Mouse (Mus musculus) CH12F3 (cell line): ENCODE data around the gene Cdh12.
"Not testable (repeated sequence)": the region's sequence is repeated elsewhere in the genome, so short reads cannot be mapped to it uniquely, and the experiment has no call there.

Source experiments
- in situ Hi-C: fragments of 300-500 bp; cut with MboI; formaldehyde crosslinking; loops from 2 replicates; pipeline ENCODE4 v1.14.3; 2020; ENCODE audit warnings: low sequenced_read_pairs

The Cdh12 gene

GRCm38 (mm10) chr15:20448861-20449663, at the start of gene Cdh12:
TSS of gene Cdh12 (plus strand) at chr15:20449265.
- in situ Hi-C loops: no loop called here

DNA sequence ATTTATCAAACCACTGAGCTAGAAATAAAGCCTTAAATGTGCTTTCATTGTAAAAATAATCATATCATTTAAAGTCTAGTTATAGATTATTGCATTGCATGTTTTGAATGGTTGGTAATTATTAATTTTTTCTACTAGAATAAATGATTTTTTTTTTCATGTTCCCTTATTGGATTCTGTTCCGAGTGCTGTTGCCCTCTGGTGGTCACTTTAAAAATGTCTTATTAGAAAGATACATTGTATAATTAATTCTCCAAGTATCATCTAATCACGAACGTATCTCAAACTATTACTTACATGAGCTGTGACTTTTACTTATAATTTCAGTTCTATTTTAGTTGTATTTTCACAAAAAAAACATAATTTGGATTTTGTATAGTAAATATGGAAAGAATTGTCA, 45.5 kb upstream of the Cdh12 start:
- in situ Hi-C loops: no loop called here

- in situ Hi-C loops: no loop called here
Measured at GRCm38 (mm10) chr15:20413397-20413796, 35.7 kb upstream of the Cdh12 start.

DNA sequence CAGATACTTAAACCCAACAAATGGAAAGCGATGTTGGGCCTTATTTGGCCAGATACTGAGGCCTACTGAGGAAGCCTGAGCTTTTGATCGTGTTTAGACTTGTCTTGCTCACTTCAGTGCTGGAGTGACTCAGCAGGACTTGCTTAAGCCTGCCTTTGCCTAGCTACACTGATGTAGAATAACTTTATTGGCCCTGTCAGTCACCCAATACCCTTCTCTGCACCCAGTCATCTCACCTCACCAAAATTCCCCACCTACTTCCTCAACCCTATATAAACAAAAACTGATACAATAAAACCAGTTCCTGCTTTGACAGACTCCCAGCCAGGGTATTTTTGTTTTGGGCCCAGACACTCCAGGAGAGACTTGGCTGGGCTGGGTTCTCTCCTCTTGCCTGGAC, 12.7 kb upstream of the Cdh12 start:
- in situ Hi-C loops: no loop called here

- in situ Hi-C loops: no loop called here
Measured at GRCm38 (mm10) chr15:20450558-20450957, 1.5 kb downstream of the Cdh12 start.

DNA sequence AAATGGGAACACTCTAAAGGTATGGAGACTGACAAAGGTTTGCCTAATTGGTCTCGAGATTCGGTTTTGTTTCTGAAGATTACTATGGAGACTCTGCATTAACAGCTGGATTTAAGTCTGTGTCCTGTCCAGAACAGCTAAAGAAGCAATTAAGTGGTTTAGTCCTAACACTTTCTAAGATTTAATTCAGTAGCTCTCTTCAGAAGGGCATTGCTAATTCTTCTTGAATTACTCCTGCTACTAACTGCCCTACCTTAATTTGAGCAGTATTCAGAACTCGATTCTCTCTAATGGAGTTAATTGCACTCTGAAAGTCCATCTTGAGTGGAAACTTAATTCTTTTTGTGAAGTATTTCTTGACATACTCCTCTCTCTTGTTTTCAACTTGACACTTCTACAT, 9.4 kb downstream of the Cdh12 start:
- in situ Hi-C loops: no loop called here

DNA sequence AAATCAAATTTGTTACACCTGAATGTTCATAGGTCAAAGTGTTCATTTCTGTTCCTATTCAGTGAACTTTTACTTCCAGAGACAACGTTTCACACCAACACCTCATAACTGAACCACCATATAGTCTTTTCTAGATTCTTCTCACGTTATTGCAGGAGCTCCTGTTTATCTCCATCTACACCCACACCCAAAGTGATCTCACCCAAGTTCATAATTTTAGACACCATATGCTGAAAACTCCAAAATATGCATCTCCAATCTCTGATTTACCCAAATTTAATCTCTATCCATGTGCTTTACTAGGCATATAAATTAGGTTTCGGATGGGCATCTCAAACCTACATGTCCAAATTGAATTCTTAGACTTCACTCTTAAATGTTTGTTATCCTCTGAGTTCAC, 13.4 kb downstream of the Cdh12 start:
- in situ Hi-C loops: no loop called here

- in situ Hi-C loops: no loop called here
Measured at GRCm38 (mm10) chr15:20463601-20464000, 14.5 kb downstream of the Cdh12 start.

DNA sequence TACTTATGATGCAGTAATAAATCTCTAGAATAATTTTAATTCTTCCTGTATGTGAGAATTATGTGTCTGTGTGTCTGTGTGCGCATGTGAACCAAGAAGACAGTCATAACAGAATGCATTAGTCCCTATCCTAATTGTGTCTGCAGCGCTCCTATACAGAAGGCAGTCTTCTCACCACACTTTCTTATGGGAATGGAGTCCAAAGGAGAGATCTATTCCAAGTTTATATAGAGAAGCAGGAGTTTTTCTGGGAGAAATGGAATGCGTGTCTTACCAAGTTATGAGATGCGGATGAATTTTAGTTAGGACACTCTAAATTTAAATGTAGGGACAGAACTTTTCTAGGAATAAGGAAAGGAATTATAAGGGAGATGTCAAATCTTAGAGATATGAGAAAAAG, 101.9 kb downstream of the Cdh12 start:
- in situ Hi-C loops: no loop called here

- in situ Hi-C loops: no loop called here
Measured at GRCm38 (mm10) chr15:20571012-20571411, 121.9 kb downstream of the Cdh12 start.

DNA sequence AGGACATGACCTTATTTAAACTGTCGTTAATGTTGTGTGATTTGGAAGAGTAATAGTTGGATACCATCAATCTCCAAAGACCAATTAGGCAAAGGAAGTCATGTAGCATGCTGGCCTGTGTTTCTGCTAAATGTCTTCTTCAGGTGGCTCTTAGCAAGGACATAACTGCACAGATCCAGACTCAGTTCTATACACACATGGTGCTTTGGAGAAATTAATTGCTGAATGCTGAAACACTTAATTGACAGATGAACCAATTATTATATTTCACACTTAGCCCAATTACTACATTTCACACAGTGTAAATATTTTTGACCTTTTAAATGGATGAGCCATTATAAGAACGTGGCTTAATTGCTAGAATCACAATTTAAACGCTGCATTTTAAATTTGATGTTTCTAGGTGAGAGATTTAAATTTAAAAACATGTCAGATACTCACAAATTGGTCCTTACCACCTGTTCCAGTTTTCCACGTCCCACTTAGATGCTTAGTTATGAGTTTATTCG, 133.6 kb downstream of the Cdh12 start:
- in situ Hi-C loops: no loop called here

DNA sequence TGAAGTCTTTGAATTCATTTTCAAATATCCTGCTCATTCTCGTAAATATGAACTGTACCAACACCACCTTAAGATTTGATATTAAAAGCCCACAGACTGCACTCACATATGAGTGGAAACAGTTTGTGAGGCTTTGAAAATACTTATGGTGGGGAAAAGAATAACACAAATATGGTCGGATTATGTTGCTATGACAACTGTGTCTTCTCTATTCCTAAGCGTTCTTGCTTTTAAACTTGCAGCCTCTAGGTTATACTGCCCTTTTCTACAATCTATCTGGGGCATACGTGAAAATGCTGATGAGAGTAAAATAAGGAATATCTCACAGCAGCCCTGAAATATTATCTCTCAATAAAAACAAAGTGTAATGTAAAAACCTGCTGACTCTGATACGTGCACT, 142.5 kb downstream of the Cdh12 start:
- in situ Hi-C loops: no loop called here

DNA sequence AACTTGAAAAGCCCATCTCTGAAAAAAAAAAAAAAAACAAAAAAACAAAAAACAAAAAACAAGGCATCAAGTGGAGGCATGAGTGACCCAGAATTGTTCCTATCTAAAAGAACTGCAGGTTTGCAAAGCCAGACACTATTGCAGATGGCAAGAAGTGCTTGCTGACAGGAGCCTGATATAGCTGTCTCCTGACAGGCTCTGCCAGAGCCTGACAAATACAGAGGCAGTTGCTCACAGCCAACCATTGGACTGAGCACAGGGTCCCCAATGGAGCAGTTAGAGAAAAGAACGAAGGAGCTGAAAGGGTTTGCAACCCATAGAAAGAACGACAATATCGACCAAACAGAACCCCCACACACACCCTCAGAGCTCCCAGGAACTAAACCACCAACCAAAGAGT, 156.7 kb downstream of the Cdh12 start:
- in situ Hi-C loops: not testable (repeated sequence)

DNA sequence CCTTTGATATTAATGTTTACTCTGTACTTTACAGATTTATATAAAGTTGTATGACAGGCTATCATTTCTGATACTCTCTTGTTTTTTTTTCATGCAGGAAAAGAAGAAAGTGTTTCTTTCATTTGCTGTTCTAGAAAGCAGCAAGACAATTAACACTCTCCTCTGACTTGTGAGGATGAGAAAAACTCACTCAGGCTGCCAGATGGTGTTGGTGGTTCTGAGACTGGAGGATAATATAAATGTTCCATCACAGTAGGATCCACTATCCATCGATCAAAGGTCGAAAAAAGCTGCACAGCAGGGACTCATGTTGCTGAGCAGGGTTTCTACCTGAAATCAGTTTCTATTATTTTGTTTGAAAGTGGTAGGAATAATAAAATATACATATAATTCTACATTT, 185.5 kb downstream of the Cdh12 start:
- in situ Hi-C loops: no loop called here

DNA sequence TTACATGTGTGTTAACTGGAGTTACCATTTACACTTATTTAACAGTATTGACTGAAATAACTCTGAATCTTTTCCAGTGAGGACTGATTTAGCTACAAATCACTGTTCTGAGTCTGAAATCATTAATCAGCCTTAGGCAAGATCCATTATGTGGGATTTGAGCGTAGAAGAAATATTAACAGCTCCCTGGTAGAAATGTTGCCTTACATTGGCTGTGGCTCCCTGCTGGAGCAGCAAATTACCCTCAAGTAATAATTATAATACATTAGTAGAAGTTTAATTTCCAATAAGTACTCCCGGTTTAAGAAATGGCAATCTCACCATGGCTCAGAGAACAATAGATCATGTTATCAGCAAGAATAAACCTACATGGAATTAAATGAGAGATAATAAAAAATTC, 190.1 kb downstream of the Cdh12 start:
- in situ Hi-C loops: no loop called here

- in situ Hi-C loops: no loop called here
Measured at GRCm38 (mm10) chr15:20642905-20643414, 193.9 kb downstream of the Cdh12 start.

DNA sequence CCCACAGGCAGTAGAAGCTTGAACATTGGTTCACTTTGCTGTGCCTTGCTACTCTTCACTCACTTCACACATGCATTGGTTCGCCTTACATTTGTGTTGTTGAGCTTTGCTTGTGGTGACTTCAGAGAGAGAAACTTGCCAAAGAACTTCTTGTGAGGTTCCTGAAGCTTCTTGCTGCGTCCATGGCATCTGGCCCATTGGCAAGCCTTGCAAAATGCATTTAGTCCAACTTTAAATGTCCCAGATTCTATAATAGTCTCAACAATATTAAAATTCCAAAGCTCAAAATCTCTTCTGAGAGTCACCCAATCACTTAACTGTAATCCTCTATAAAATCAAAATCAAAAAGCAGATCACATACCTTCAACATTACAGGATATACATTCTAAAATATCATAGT, 211.2 kb downstream of the Cdh12 start:
- in situ Hi-C loops: no loop called here

- in situ Hi-C loops: no loop called here
Measured at GRCm38 (mm10) chr15:20666650-20667049, 217.6 kb downstream of the Cdh12 start, which contains the start of gene Acot10. TSS of gene Acot10 (minus strand) at chr15:20666750.

GRCm38 (mm10) chr15:20667350-20667749, 218.3 kb downstream of the Cdh12 start:
- in situ Hi-C loops: no loop called here

- in situ Hi-C loops: no loop called here
Measured at GRCm38 (mm10) chr15:20667989-20668388, 218.9 kb downstream of the Cdh12 start.

DNA sequence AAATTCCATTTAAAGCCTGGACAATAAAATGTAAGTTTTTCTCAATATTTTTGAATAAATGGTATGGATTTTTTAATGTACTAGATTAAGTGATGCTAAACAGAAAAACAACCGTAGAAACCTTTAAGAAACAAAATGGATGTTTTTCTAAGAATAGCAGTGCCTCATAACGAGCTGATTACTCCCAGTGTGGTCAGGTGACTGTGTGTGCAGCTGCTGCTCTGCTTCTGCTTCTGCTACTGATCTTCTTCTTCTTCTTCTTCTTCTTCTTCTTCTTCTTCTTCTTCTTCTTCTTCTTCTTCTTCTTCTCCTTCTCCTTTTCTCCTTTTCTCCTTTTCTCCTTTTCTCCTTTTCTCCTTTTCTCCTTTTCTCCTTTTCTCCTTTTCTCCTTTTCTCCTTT, 220.4 kb downstream of the Cdh12 start:
- in situ Hi-C loops: not testable (repeated sequence)

DNA sequence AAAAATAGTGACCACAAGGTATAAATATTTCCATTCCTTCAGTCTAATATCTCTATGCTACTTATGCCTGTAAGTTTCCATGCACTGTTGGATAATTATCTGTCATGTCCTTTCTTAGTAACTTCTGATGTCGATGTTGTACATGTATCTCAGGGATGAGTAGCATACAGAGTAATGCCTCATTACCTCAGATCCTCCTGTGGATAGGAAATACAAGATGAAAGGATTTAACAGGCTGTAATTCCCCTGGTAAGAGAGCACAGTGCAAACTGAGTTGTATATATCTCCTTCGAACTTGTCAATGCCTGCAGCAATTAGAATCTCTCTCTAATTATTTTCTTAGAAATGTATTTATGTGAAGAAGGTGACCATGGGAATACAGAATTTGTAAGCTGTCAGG, 233.7 kb downstream of the Cdh12 start:
- in situ Hi-C loops: no loop called here

GRCm38 (mm10) chr15:20684200-20684599, 235.1 kb downstream of the Cdh12 start:
- in situ Hi-C loops: no loop called here
